In the genomic region with DNA sequence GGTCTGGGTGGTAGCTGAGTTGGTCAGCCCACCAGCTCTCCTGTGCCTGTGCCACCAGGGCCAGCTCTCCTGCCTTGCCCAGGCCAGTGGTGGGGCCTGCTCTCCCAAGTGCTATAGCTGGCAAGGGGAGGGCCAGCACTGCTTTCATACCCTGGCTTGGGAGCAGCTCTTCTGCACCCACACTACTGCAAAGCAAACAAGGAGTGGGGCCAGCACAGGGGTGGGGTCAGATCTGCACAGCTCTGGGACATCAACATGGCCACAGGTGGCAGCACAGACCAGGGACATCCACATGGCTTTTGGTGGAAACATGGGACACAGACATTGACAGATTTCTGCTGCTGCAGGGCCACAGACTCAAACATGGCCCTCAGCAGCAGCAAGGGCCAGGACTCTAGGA, we compare ENCODE assay signal across 15 mouse cellular contexts. TPM values are rescaled to one million over a fixed set of nuclear protein-coding genes. Genes with fewer than 3 reads are reported as not detected.
"Had no signal": no experiment of that assay in that cellular context is flagged by ENCODE, and none has a peak within 500 bp of the region (broad histone marks: within the 10 kb centered on the region; RNA-seq: fewer than 3 reads in every experiment).

No protein-coding gene starts in this region.

- H3K9me3 ChIP-seq: limb, embryonic 12.5 days; midbrain, embryonic 13.5 days had no signal

- ATAC-seq: hindbrain, embryonic 16.5 days; inflammation-experienced regulatory T-cells, adult 6 months; midbrain, embryonic 13.5 days had no signal

- H3K4me1 ChIP-seq: limb, embryonic 12.5 days; midbrain, embryonic 13.5 days had no signal

- H3K4me3 ChIP-seq: limb, embryonic 12.5 days; midbrain, embryonic 13.5 days had no signal

- DNase-seq: kidney, adult 9 months; kidney, postnatal 36 days; layer of hippocampus, adult 9-11 months; lung, embryonic 14.5 days; right cerebral cortex, adult 18-20 months; thymus, postnatal 4 days had no signal

- H3K36me3 ChIP-seq: limb, embryonic 12.5 days; midbrain, embryonic 13.5 days had no signal

- H3K9ac ChIP-seq: limb, embryonic 12.5 days; lung, embryonic 14.5 days; midbrain, embryonic 13.5 days had no signal

- H3K4me2 ChIP-seq: limb, embryonic 12.5 days; lung, embryonic 14.5 days; midbrain, embryonic 13.5 days had no signal

- H3K27ac ChIP-seq: kidney, postnatal 0 days; limb, embryonic 12.5 days; midbrain, embryonic 13.5 days had no signal

RNA-seq across cellular contexts. Expression of gene AU015836, which starts 52.9 kb away (rescaled TPM):
- polyA plus RNA-seq: hindbrain, embryonic 16.5 days; inflammation-experienced regulatory T-cells, adult 6 months; limb, embryonic 12.5 days; liver, adult 2 months; lung, embryonic 14.5 days; midbrain, embryonic 13.5 days; midbrain, postnatal 0 days; neural tube, embryonic 14.5 days; thymus, postnatal 0 days had no signal
